Mouse (Mus musculus) heart, embryonic 12.5 days (tissue): ENCODE data around the gene Nfic. TPM values are rescaled to one million over a fixed set of nuclear protein-coding genes. Genes with fewer than 3 reads are reported as not detected.

Source experiments
- ATAC-seq: fragments of 200-750 bp; cut with Nextera tagmentation; 2 replicates; pipeline ENCODE4 v1.8.0; 2017; ENCODE audit warnings: moderate TSS enrichment, moderate library complexity; ENCODE audit not compliant: insufficient number of reproducible peaks, low FRiP score
- H3K27ac ChIP-seq: fragments of 300-500 bp; sonication (generic); 2 replicates; pipeline ENCODE4 v1.5.1; 2016; ENCODE audit warnings: mild to moderate bottlenecking, moderate library complexity; ENCODE audit not compliant: poor library complexity, severe bottlenecking
- H3K27me3 ChIP-seq: fragments of 300-500 bp; sonication (generic); replicated peaks from 2 replicates; pipeline ENCODE4 v1.6.1; 2016; ENCODE audit warnings: mild to moderate bottlenecking, moderate library complexity
- H3K36me3 ChIP-seq: fragments of 300-500 bp; sonication (generic); 2 replicates; pipeline ENCODE4 v1.6.1; 2016; ENCODE audit warnings: mild to moderate bottlenecking, moderate library complexity
- H3K4me1 ChIP-seq: fragments of 300-500 bp; sonication (generic); replicated peaks from 2 replicates; pipeline ENCODE4 v1.6.1; 2016; ENCODE audit warnings: mild to moderate bottlenecking
- H3K4me2 ChIP-seq: fragments of 300-500 bp; sonication (generic); 2 replicates; pipeline ENCODE4 v1.6.1; 2016; ENCODE audit warnings: mild to moderate bottlenecking, moderate library complexity
- H3K4me3 ChIP-seq: fragments of 300-500 bp; sonication (generic); 2 replicates; pipeline ENCODE4 v1.5.1; 2016; ENCODE audit warnings: mild to moderate bottlenecking
- H3K9ac ChIP-seq: fragments of 300-500 bp; sonication (generic); 2 replicates; pipeline ENCODE4 v1.6.1; 2016; ENCODE audit warnings: mild to moderate bottlenecking, moderate library complexity
- H3K9me3 ChIP-seq: fragments of 300-500 bp; sonication (generic); replicated peaks from 2 replicates; pipeline ENCODE4 v1.6.1; 2016; ENCODE audit warnings: mild to moderate bottlenecking, moderate library complexity
- WGBS: fragments of 180-500 bp; shearing (Covaris S2); methylation state at CpG from one replicate; pipeline ENCODE4 v1.1.7; 2016; 5-methylcytosine and 5-hydroxymethylcytosine counted together
- polyA plus RNA-seq: library from polyadenylated mRNA; unstranded; fragments of >200 nt; fragmentation: Nextera tagmentation; extraction: Ambion mirVana; gene quantifications from 2 replicates; pipeline ENCODE4 v1.2.1, GENCODE M21; 2016

Nfic gene
- polyA plus RNA-seq, 1 experiment from 2014 or later, result 40.7 TPM

GRCm38 (mm10) chr10:81378553-81379182 is 76.8 kb downstream of the Nfic start:
- H3K27me3 ChIP-seq, result no peaks in the 10 kb centered on the region
- H3K9me3 ChIP-seq, result no peaks in the 10 kb centered on the region
- peak overlapping the region; percentile 65 for H3K9ac ChIP-seq
- H3K36me3 ChIP-seq, result peaks cover 24% of the 10 kb centered on the region
- peak; percentile 94 for ATAC-seq
- peak overlapping the region; percentile 72 for H3K27ac ChIP-seq
- peak overlapping the region; percentile 73 for H3K4me2 ChIP-seq
- WGBS, result 1% methylated on average over 46 of the region's 46 CpGs
- peak overlapping the region; percentile 94 for H3K4me3 ChIP-seq
- peaks cover 38% of the 10 kb centered on the region for H3K4me1 ChIP-seq

GRCm38 (mm10) chr10:81377793-81378552 is 77.5 kb downstream of the Nfic start, which contains the start of gene Fzr1:
Fzr1 (minus strand) TSS chr10:81378516.
- Histone ChIP-seq H3K9ac (peak within 1 kb of the TSS; percentile 97), H3K4me2 (peak within 1 kb of the TSS; percentile 85), H3K4me3 (peak within 1 kb of the TSS; percentile 94), H3K4me1 (peaks cover 38% of the 10 kb centered on the region), H3K9me3 (no peaks in the 10 kb centered on the region), H3K36me3 (peaks cover 31% of the 10 kb centered on the region), H3K27ac (peak within 1 kb of the TSS; percentile 75), H3K27me3 (no peaks in the 10 kb centered on the region)
- ATAC-seq, result peak; percentile 2; the same call in 1 of the 2 replicates
- WGBS, result under 1% methylated on average over 59 of the region's 59 CpGs

GRCm38 (mm10) chr10:81377362-81377664 is 78.1 kb downstream of the Nfic start:
- ATAC-seq, result no peak
- WGBS, result 57% methylated on average over 2 of the region's 2 CpGs

GRCm38 (mm10) chr10:81376561-81377361 is 78.7 kb downstream of the Nfic start:
- 38% methylated on average over 6 of the region's 6 CpGs for WGBS
- peak overlapping the region; percentile 94 for H3K4me3 ChIP-seq
- H3K27ac ChIP-seq, result peak overlapping the region; percentile 75; the same call in 1 of the 2 replicates
- H3K9ac ChIP-seq, result peak overlapping the region; percentile 97
- H3K9me3 ChIP-seq, result no peaks in the 10 kb centered on the region
- no peaks in the 10 kb centered on the region for H3K27me3 ChIP-seq
- peak overlapping the region; percentile 85 for H3K4me2 ChIP-seq
- H3K36me3 ChIP-seq, result peaks cover 43% of the 10 kb centered on the region
- peaks cover 29% of the 10 kb centered on the region for H3K4me1 ChIP-seq
- no peak for ATAC-seq

More at GRCm38 (mm10) chr10:81377362-81377664, 78.1 kb downstream of the Nfic start:
- peaks cover 35% of the 10 kb centered on the region for H3K4me1 ChIP-seq
- peaks cover 38% of the 10 kb centered on the region for H3K36me3 ChIP-seq
- H3K27me3 ChIP-seq, result no peaks in the 10 kb centered on the region
- no peaks in the 10 kb centered on the region for H3K9me3 ChIP-seq
- peak overlapping the region; percentile 85 for H3K4me2 ChIP-seq
- peak overlapping the region; percentile 97 for H3K9ac ChIP-seq
- H3K27ac ChIP-seq, result peak overlapping the region; percentile 75; the same call in 1 of the 2 replicates
- peak overlapping the region; percentile 94 for H3K4me3 ChIP-seq

GRCm38 (mm10) chr10:81375322-81375721 is 80.1 kb downstream of the Nfic start:
- ATAC-seq, result no peak
- no peaks in the 10 kb centered on the region for H3K9me3 ChIP-seq
- H3K4me3 ChIP-seq, result no peak overlapping the region
- no peak overlapping the region for H3K9ac ChIP-seq
- no peak overlapping the region for H3K4me2 ChIP-seq
- peaks cover 26% of the 10 kb centered on the region for H3K4me1 ChIP-seq
- 91% methylated on average over 10 of the region's 10 CpGs for WGBS
- no peak overlapping the region for H3K27ac ChIP-seq
- peaks cover 58% of the 10 kb centered on the region for H3K36me3 ChIP-seq
- no peaks in the 10 kb centered on the region for H3K27me3 ChIP-seq

GRCm38 (mm10) chr10:81367207-81367495 is 88.3 kb downstream of the Nfic start:
- Histone ChIP-seq H3K4me2 (no peak overlapping the region), H3K27me3 (peaks cover 3% of the 10 kb centered on the region; the same call in 1 of the 2 replicates), H3K36me3 (peaks cover 67% of the 10 kb centered on the region), H3K9me3 (no peaks in the 10 kb centered on the region), H3K4me1 (peaks cover 47% of the 10 kb centered on the region), H3K9ac (no peak overlapping the region), H3K27ac (no peak overlapping the region), H3K4me3 (no peak overlapping the region)
- WGBS, result 91% methylated on average over 6 of the region's 6 CpGs
- no peak for ATAC-seq

- Histone ChIP-seq H3K36me3 (peaks cover 67% of the 10 kb centered on the region), H3K9me3 (no peaks in the 10 kb centered on the region), H3K27ac (no peak overlapping the region; the same call in 1 of the 2 replicates), H3K9ac (no peak overlapping the region), H3K27me3 (peaks cover 3% of the 10 kb centered on the region; the same call in 1 of the 2 replicates), H3K4me1 (peaks cover 52% of the 10 kb centered on the region), H3K4me3 (no peak overlapping the region), H3K4me2 (no peak overlapping the region)
- 73% methylated on average over 6 of the region's 6 CpGs for WGBS
- no peak for ATAC-seq
Measured at GRCm38 (mm10) chr10:81366477-81367206, 88.8 kb downstream of the Nfic start.

- Histone ChIP-seq H3K9ac (peak within 1 kb of the TSS; percentile 78), H3K9me3 (no peaks in the 10 kb centered on the region), H3K4me1 (peaks cover 57% of the 10 kb centered on the region), H3K4me3 (peak within 1 kb of the TSS; percentile 49), H3K4me2 (peak within 1 kb of the TSS; percentile 82), H3K36me3 (peaks cover 63% of the 10 kb centered on the region), H3K27ac (peak within 1 kb of the TSS; percentile 16), H3K27me3 (peaks cover 3% of the 10 kb centered on the region; the same call in 1 of the 2 replicates)
- peak; percentile 1; the same call in 1 of the 2 replicates for ATAC-seq
- WGBS, result 29% methylated on average over 12 of the region's 12 CpGs
Measured at GRCm38 (mm10) chr10:81365672-81366476, 89.6 kb downstream of the Nfic start, which contains the start of gene 4930404N11Rik. 4930404N11Rik (minus strand) TSS chr10:81365816.

- Histone ChIP-seq H3K9ac (peak overlapping the region; percentile 78), H3K4me3 (peak overlapping the region; percentile 49; the same call in 1 of the 2 replicates), H3K27ac (0 out of 2 replicates have a peak overlapping the region, but pooled peaks have one; percentile 16), H3K4me1 (peaks cover 65% of the 10 kb centered on the region), H3K4me2 (peak overlapping the region; percentile 82), H3K36me3 (peaks cover 56% of the 10 kb centered on the region), H3K27me3 (peaks cover 3% of the 10 kb centered on the region; the same call in 1 of the 2 replicates), H3K9me3 (no peaks in the 10 kb centered on the region)
- 36% methylated on average over 4 of the region's 4 CpGs for whole genome bisulfite sequencing
- ATAC-seq, result no peak
Measured at GRCm38 (mm10) chr10:81365073-81365472, 90.4 kb downstream of the Nfic start.

GRCm38 (mm10) chr10:81364666-81365065 is 90.8 kb downstream of the Nfic start:
- Histone ChIP-seq H3K4me2 (peak overlapping the region; percentile 82), H3K4me3 (peak overlapping the region; percentile 49), H3K9me3 (no peaks in the 10 kb centered on the region), H3K4me1 (peaks cover 68% of the 10 kb centered on the region), H3K36me3 (peaks cover 55% of the 10 kb centered on the region), H3K27me3 (peaks cover 3% of the 10 kb centered on the region; the same call in 1 of the 2 replicates), H3K9ac (peak overlapping the region; percentile 78), H3K27ac (no peak overlapping the region)
- 14% methylated on average over 28 of the region's 28 CpGs for WGBS
- ATAC-seq, result no peak; the same call in 1 of the 2 replicates
